Mouse (Mus musculus): ENCODE measurements around the gene Rnf126.

Rnf126 gene

DNA sequence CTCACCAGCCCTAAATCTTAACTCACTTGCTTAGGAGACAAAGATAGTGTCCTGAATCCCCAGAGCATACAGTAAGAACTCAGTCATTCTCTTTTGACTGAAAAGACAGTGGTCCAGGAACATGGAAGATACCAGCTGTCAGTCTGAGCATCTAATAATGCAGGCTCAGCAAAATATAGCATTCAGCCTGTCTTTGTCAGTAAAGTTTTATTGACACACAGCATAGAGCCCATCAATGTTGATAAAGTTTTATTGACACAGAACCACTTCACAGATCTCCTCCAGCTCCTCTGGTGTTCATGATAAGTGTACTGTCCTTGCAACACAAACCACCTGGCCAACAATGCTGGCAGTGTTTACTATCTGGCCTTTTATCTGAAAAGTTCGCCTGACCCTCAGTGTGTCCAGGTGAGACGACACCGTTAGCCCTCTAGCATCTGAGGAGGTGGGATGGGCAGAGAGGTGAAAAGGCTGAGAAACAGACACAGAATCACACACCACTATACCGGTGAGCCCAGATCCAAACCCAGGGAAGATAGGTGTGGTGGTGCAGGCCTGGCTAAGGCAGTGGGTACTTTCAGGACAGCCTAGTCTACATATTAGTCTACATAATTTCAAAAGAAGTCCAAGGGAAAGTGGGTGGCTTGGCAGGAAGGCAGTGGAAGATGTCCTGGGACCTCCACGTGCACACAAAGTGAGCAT is 25.7 kb upstream of the Rnf126 start:
- no peak for DNase-seq (ENCODE audit: low spot score in 2 of 2)

DNA sequence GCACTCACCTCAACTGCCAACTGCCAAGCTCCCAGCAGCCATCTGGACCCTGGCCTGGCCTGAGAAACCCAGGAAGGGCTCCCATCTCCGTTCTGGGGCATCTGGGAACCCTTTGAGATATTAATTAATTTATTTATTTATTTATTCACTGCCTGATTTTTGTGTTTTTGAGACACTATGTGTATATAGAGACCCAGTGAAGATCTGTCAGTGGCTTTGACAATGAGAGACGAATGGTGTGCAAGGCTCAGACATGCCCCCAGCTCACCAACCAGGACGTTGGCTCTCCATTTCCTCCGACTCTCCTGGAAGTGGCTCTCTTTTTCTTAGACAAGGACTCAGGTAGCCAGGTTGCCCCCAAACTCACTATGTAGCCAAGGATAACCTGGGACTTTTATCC is 24.1 kb upstream of the Rnf126 start, which contains the start of gene Prss57:
Gene Prss57 (minus strand): TSS at position 101 of the 400 bp plus-strand sequence.
- no peak for DNase-seq (ENCODE audit: low spot score in 2 of 2)

DNA sequence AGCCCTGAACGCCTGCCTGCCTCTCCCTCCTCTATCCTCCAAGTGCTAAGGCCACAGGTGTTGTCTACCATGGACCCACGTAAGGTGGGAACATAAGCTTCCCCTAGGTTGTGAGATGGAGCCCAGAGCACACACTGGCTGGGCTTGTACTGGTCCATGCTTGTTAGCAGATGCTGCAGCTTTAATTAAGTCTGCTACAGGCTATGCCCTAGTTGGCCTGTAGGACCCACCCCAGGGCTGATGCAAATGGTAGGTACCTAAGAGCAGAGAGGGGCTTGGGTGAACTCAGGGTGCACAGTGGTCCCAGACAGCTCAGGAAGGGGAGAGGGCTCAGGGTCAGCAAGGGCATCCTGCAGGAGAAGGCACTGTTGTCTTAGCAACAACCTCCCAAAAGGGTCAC is 22.8 kb upstream of the Rnf126 start:
- no peak for DNase-seq (ENCODE audit: low spot score in 2 of 2)

DNA sequence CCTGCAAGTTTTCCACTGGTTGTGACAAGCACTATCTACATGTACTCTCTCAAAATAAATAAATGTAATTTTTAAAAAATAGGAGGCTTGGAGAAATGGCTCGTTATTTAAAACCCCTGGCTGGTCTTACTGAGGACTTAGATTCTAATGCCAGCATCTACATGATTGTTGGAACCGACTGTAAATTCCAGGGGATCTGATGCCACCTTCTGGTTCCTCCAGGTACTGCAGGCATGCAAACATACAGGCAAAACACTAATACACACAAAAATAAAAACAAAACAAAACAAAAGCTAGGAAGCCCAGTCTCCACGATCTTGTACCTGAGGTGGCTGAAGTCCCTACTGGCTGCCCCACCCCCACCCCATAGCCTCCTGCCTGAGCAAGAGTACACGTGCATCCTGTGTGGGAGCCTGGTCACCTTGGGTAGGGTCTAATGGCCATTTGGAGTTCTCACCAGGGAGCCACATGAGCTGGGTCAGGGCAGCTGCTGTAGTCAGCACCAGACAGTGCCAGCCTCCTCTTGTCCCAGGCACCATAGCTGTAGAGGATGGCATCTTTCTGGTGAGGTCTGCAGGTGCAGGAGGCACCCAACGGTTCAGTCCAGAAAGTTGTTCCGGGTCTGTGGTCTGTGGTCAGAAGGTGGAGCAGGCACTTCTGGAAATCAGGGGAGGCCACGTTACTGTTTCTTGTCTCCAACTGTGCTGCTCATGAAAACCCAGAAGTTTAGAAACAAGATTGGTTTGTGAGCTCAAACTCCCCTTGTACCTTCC is 21.8 kb upstream of the Rnf126 start:
- peak in 1 of 2 experiments; percentile 73 for DNase-seq (ENCODE audit: low spot score in 2 of 2)

DNA sequence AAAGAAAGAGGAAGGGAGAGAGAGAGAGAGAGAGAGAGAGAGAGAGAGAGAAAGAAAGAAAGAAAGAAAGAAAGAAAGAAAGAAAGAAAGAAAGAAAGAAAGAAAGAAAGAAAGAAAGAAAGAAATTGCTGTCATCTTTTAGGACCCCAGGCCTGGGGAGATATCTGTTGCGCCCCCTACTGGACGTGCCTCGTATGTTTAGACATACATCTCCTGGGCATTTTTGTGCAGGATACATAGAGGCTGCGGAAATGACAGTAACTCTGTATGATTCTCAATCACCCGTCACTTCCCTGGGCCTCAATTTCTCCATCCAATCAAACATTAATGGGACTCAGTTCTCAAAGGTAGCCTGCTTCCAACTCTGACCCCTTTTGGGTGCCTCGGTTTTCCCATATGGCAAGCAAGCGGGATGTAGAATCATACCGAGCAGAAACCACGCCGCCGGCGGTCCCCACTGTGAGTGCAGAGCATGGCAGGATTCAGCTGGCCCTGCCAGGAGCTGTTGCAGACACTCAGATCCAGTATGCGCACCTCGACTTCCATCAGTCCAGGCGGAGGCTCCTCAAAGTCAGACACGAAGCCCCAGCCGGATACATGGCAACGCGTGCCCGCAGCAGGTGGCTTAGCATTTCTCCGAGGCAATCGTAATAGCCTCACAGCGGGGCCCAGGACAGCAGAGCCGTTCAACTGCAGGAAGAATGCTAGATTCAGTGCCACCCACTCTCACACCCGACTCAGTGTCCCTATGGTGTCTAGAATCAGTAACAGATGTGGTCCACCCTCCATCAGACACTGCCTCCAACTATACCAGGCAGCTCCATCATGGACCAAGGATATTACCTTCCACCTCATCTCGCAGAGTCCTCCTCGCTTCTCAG is 17.4 kb upstream of the Rnf126 start:
- DNase-seq (ENCODE audit: low spot score in 2 of 2) = no peak

DNA sequence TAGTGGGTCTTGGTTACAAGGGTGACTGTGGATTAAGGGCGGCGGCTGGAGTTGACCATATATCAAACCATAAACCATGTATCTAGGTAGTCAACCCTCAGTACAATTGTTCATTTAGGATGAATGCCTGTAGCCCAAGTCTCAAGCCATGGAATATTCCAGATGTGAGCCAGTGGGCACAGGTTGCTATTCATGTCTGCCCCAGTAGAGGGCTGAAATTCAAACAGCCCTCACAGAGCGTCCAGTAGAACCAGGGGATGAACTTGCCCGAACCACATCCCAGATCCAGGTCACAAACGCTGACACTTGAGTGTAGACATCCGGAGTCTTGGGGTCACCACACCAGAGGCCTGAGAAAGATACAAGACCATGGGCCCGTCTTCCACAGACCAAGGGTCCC is 16.3 kb upstream of the Rnf126 start:
- no peak for DNase-seq (ENCODE audit: low spot score in 2 of 2)

DNA sequence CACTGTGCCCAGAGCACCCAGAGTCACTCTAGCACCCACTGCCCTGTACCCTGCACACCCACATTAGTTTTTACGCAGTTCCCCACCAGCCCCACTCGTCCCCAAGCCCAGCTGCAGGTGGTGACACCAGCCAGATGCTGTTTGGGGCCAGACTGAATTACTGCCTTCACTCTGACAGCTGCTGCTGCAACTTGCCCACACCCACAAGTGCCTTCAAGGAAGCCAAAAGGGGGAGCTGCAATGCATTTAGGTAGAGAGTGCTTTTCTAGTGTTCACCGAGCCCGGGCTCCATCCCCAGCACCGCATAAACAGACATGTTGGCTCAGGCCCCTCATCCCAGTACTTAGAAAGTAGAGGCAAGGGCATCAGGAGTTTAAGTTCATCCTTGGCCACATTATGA is 15.2 kb upstream of the Rnf126 start:
- no peak for DNase-seq (ENCODE audit: low spot score in 2 of 2)

DNA sequence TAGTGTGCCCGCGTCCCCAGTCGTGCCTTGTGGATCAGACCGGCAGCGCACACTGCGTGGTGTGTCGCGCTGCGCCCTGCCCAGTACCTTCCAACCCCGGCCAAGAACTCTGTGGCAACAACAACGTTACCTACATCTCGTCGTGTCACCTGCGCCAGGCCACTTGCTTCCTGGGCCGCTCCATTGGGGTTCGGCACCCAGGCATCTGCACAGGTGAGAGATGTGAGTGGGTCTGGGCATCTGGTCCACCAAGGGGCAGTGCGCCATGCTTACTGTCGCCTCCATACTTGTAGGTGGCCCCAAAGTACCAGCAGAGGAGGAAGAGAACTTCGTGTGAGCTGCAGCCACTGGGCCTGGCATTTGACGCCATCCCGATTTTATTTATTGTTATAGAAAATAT is 14.4 kb upstream of the Rnf126 start:
- no peak for DNase-seq (ENCODE audit: low spot score in 2 of 2)

DNA sequence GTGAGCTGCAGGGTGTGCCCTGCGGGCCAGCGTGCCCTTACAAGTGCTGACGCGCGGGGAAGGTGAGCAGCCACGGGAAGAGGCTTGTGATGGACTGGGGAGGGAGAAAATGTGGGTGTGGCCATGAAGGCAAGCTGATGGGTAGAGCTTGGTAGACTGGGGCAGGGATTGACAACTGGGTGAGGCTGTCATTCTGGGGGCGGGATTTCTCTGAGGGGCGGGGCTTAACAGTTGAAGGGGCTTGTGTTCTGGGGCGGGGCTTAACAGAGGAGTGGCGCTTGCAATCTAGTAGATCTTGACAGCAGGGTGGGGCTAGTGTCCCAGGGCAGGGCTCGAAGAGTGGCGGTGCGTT is 13.9 kb upstream of the Rnf126 start:
- DNase-seq (ENCODE audit: low spot score in 2 of 2) = no peak

DNA sequence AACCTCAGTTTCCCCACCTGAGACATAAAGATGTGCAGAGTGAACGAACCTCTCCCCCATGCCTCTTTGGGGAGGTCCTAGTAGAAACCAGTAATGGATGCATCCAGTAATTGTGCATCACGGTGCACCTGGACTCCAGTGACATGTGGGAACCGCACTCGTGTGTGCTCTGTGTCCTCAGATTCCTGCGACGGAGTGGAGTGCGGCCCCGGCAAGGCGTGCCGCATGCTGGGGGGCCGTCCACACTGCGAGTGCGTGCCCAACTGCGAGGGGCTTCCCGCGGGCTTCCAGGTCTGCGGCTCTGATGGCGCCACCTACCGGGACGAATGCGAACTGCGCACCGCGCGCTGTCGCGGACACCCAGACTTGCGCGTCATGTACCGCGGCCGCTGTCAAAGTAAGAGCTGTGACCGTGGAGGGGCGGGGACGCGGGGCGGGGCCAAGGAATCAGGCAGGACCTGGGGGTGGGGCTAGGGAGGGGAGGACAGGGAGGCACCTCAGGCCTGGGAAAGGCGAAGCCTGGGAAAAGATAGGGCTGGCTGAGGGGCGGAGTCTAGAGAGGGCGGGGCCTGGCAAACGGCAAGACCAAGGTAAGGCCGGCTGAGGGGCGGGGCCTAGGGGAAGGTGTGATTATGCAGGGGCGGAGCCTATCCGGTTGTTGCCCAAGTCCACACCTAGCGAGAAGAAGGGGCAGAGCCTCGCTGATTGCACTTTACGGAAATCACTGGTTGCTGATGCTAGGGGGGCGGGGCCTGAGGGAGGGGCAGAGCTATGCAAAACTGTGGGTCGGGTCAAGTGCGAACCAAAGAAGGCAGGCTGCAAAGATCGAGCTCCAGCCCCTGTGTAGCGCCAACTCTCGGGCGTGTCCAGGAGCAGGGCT is 13.3 kb upstream of the Rnf126 start:
- DNase-seq (ENCODE audit: low spot score in 2 of 2) = peak; percentile 98

DNA sequence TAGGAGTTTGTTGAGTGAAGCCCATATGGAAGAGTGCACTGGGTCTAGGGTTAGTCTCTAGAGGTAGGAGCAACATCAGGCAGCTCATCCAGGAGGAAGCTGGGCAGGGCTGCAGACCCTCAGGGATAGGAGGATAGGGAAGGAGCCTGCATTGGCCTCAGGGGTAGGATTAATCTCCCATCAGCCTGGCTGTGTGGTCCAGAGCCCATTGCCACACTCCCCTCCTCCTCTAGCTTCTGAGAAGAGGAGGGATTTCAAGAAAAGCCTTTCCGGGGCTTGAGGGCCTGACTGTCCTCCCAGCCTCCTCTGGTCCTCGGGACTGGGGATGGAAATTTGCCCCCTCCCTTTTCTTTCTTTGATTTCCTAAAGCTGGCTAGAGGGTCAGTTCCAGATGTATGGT is 12.4 kb upstream of the Rnf126 start:
- DNase-seq (ENCODE audit: low spot score in 2 of 2) = no peak

DNA sequence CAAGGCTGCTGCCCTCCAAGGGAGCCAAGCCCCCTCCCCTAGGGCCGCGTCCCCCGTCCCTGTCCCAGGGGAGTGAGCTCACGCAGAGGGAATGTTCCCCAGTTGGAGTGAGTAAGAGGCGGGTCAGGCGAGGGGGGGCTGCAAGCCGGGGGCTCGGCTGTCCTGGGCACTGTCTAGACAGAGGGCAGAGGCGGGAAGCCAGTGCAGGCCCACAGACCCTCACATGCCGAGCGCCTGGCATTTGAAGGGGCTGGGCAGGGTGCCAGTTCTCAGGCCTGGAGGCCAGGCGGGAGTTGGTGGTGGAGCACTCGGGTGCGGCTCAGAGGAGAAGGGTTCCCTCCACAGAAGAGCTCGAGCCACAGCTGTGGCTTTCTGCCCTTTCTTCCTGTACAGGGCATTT is 11.3 kb upstream of the Rnf126 start:
- DNase-seq (ENCODE audit: low spot score in 2 of 2) = peak; percentile 25 to 43

DNA sequence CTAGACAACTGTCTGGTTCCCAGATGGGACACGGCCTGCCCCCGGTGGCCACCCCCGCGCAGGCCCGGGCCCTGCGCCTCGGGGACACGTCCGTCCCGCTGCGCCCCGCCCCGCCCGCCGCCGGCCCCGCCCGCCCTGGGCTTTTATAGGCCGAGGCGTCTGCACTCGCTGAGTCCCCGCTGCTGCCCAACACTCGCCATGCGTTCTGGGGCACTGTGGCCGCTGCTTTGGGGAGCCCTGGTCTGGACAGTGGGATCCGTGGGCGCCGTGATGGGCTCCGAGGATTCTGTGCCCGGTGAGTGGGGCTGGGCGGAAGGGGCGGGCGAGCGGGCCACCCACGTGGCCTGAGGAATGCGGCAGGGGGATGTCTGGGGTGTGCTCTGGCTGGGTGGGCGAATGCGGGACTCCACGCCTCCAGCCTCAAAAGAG is 10.4 kb upstream of the Rnf126 start, which contains the start of gene Fstl3:
Gene Fstl3 (plus strand): TSS at position 170 of the 429 bp plus-strand sequence.
- peak in 1 of 2 experiments; percentile 36 for DNase-seq (ENCODE audit: low spot score in 2 of 2)

DNA sequence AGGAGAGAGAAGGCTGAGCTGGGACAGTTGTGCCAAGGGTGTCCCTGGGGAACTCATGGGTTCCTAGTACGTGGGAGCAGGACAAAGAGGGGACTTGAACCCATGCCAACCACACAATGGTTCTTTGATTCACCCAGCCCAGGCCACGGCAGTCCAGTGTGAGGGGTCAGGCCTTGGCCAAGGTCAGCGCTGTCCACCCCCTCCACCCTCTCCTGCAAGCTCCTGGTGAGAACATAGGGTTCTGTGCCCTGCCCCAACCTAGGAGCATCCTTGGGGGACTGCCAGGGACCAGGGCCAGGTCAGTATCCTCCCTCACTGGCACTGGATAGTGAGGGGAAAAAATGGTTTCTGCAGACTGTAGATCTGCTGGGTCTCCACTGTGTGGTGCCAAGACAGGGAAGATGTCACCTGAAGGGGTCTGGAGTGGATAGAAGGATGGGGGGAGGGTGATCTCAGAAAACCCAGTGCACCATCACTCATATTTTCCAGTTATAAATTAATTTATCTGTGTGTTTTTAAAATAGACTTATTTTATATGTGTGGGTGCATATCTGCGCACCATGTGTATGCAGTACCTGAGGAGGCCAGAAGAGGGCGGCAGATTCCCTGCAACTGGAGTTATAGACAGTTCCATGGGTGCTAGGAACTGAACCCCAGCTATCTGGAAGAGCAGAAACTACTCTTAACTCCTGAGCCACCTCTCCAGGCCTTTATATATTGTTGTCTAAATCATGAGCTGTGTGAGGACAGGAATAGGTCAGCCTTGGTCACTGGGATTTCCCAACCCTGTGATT is 7.9 kb upstream of the Rnf126 start:
- no peak for DNase-seq (ENCODE audit: low spot score in 2 of 2)

DNA sequence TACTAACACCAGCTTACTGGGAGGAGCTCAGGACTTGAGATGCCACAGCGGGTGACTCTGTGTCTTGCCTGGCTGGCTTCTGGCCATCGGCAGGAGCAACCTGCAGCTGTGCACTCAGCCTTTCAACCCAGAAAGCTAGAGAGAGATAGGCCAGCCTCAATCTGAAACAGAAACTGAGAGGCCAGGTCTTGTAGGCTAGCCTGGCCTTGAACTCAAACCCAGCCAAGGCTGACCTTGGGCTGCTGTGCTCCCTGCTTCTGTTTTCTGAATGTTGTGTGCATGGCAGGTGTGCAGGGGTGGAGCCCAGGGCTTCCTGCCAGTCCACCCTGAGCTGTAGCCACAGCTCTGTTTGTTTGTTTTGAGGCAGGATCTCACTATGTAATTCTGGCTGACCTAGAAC is 6.5 kb upstream of the Rnf126 start:
- no peak for DNase-seq (ENCODE audit: low spot score in 2 of 2)

DNA sequence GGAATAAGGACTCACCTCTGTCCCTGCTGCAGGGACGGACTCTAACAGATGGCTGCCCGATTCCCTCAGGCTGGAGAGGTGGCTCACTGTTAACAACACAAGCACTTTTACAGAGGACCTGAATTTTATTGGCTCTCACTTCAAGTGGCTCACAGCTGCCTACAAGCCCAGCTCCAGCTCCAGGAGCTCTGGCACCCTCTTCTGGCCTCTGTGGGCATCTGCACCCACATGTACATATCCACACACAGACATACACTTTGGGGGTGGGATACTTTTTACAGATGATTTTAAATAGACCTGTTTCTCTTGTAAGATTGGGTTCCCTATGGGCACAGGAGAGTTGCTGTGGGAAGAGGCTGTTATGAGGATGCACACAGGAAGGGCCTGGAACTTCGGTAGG is 5.6 kb upstream of the Rnf126 start:
- DNase-seq (ENCODE audit: low spot score in 2 of 2) = no peak

DNA sequence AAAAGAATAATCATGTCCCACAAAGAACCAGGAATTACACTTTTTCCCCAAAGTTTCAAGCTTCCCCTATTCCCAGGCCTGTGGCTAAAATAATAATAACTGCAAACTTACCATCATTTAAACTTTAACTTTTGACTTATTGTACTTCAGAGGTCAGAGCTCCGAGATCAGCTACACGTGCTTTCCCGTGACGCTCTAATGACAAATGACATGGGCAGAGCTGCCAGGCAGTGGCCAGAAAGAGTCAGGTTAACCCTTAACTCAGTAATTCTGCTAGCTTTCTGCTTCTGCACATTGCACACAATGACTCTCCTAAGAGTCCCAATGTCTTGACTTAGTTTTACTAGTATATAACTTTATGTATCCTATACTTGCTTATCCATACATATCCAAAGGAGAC is 2.6 kb upstream of the Rnf126 start:
- no peak for DNase-seq (ENCODE audit: low spot score in 2 of 2)

DNA sequence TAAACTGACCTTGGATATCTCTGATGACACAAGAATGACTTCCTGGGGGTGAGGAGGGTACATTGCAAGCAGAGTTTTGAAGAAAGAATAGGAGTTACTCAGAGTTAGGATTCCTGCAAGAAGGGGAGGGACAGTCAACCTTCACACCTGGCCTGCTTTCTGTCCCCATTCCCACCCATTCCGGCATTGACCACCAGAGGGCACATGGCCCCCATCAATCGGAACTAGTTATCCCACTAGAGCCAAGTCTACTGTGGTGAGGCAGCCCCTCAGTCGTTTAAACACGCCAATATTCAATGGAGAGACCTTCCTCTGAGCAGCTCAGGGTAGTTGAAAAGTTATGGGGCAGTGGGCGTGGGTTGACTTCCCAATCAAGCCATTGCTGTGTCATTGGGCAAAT is 1.6 kb upstream of the Rnf126 start:
- peak; percentile 66 to 71 for DNase-seq (ENCODE audit: low spot score in 2 of 2)

DNA sequence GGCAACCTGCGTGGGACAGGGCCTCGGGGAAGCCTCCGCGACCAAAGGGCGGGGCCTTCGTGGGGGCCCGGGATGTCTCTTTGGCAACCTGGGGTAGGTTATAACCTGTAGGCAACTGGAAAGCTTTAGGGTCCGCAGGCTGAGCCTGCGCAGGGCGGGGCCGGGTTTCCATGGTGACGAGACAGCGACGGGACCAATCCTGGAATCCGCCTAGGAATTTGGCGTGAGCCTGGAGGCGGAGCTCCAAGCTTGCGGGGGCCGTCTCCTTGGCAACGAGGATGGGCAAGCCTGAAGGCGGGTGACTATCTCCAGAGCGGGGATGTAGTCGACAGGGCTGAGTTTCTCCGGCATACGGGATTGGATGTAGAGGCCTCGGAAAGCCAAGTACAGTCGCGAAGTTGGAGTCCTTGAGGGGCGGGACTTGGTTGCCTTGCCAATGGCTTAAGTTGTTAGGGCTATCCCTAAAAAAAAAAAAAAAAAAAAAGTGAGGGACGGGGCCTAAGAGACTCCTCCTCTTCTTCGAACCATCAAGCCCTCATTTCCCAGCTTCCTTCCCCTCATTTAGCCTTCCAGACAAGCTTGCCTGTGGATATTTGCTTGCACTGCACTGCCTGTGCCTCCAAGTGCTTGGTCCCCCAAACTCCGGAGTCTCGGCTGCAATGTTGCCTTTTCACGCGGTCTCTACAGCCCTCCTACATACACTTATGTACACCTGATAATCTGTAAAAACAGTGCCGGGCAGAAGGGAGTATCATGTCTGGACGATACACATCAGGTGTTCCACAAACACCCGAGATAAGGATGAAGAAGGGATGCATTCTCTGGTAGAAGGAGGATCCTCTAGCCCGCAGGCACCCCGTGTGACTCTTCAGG is 856 bp upstream of the Rnf126 start:
- peak; percentile 85 to 89 for DNase-seq (ENCODE audit: low spot score in 2 of 2)

Data from urinary bladder, postnatal 36 days (tissue).